Mouse (Mus musculus) ES-CJ7 (cell line): Measurements from ENCODE around the gene Fbxo3.
A peak's percentile ranks its signal among the peaks of the same experiment; 100 is the strongest.
"Not testable (repeated sequence)": the region's sequence is repeated elsewhere in the genome, so short reads cannot be mapped to it uniquely, and the experiment has no call there.

Experiments
- DNase-seq: peaks from one replicate; pipeline ENCODE4 v3.0.0; 2011; ENCODE audit warnings: low read depth, low spot score

The Fbxo3 gene

GRCm38 (mm10) chr2:104027458-104028138 lies at the start of gene Fbxo3:
Gene Fbxo3 (plus strand): TSS chr2:104027721.
- peak; percentile 68 for DNase-seq

GRCm38 (mm10) chr2:103982250-103982649 lies 45.3 kb upstream of the Fbxo3 start:
- DNase-seq = peak; percentile 64

DNA sequence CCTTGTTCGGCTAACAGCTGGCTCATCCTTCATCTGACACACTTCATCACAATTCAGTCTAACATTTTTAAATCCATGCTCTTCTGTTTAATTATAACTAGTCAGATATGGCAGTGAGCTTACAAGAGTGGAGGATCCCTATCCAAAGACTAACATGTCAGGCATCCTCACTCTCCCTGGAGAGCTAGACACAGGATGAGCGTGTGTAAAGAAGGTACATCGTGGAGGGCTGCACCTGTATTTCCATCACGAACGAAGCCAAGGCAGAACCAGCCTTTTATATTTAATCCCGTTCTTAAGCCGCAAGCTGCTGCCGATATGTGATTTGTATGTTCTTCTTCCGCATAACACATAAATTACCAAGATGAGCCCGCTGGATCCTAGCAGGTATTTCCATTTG lies 44.4 kb upstream of the Fbxo3 start:
- DNase-seq = no peak

GRCm38 (mm10) chr2:103987595-103987994 lies 39.9 kb upstream of the Fbxo3 start:
- DNase-seq = not testable (repeated sequence)

DNA sequence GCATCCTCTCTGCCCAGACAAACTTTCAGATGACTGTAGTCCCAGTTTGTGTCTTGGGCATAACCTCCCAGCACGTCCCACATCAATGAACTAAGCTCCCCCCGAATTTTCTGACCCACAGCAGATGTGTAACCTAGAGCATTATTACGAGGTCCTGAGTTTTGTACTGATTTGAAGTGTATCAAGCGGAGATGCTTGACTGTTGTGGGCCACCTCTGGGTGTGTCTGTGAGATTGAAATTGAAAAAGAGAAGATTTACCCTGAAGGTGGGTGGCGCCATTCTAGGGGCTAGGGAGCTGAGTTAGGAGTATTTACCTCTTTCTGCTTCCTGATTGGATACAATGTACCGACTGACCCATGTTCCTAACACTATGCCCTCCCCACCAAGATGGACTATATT lies 37.8 kb upstream of the Fbxo3 start:
- no peak for DNase-seq

- peak; percentile 48 for DNase-seq
Observed at GRCm38 (mm10) chr2:103991303-103991702, 36.2 kb upstream of the Fbxo3 start.

GRCm38 (mm10) chr2:103992162-103992561 lies 35.4 kb upstream of the Fbxo3 start:
- DNase-seq = no peak

DNA sequence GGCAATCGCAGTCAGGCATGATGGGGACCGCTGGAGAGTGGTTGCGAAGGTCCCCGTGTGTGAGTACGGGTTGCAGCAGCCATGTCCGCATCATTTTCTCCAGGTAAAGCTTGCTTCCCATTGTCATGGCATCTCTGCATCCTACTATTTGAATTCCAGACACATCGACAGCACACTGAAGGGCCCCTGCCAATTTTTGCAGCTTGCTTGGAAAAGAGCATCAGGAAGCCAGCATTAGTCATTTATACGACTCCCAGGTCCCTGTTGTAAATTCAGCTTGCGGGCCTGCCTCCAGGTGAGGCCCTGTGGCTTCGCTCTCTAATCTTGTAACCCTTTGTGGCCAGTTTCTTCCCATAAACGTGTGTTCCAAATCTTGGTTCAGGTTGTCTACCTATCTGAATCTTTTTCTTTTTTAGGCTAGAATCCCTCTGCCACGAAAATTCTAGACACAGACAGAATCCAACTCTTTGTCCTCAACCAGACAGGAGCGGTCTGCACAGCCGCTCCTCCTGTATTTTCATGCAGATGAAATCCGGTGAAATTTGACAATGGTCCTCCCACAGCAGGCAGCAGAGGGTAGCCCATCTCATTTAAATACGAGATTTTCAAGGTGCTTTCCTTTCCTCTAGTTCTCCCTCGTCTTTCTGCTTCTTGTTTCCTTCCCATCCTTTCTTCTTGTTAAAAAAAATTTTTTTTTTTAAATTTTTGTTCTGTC lies 34.7 kb upstream of the Fbxo3 start:
- DNase-seq = peak; percentile 95

DNA sequence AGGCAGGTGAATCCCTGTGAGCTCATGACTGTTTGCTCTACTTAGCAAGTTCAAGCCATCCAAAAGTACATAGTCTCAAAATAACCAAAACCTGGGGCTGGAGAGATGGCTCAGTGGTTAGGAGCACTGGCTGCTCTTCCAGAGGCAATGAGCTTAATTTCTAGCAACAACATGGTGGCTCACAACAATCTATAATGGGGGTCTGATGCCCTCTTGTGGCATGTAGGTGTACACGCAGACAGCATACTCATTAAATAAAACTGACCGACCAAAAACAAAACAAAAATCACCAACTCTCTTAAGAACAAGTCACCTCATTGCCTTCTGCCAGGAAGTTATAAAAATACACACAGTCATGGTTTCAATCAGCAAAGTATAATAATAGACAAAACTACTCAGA lies 26.4 kb upstream of the Fbxo3 start:
- DNase-seq = peak; percentile 80

- DNase-seq = no peak
Observed at GRCm38 (mm10) chr2:104001861-104002260, 25.7 kb upstream of the Fbxo3 start.

GRCm38 (mm10) chr2:104002711-104003413 lies 24.7 kb upstream of the Fbxo3 start:
- DNase-seq = peak; percentile 87

GRCm38 (mm10) chr2:104007793-104008519 lies 19.6 kb upstream of the Fbxo3 start:
- DNase-seq = no peak

- not testable (repeated sequence) for DNase-seq
Observed at GRCm38 (mm10) chr2:104008853-104009252, 18.7 kb upstream of the Fbxo3 start.

DNA sequence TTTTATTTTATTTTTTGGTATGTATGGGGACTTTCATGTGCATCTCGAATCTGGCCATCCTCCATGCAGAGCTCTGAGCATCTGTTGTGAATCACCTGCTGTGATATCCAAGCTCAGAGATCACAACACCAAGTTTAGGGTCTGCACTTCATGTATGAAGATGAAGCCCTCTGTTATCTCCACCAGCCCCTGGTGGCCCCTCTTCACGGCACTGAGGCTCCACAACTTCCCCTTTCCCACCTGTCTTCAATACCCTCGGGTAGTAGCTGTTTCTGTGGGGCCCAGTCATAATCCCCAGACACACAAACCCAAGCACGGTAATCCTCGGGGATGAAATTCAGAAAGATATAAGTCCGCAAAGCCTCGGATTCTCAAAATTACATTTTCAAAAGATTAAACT lies 4.4 kb upstream of the Fbxo3 start:
- DNase-seq = no peak

DNA sequence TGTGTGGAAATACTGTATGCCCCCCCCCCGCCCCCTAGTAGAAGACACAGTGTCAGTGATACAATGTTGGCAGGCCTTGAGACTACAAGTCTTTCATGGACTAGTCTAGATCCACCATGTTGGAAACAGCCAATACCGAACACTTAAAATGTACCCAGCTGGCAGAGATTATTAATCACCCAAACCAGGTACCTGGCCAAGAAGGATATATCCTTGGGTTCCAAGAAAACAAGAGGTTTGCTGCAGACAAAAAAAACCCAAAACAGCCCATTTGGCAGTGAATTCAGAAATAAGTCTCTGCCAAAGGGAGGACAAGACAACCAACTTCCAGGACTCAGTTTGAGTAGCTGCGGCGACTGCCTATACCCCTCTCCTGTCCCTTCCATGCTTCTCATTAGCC lies 2.9 kb upstream of the Fbxo3 start:
- no peak for DNase-seq

- no peak for DNase-seq
Observed at GRCm38 (mm10) chr2:104028139-104028723, 710 bp downstream of the Fbxo3 start, which contains the start of gene 4931422A03Rik. Gene 4931422A03Rik (minus strand): TSS chr2:104028361.

GRCm38 (mm10) chr2:104029074-104029473 lies 1.6 kb downstream of the Fbxo3 start:
- no peak for DNase-seq

- DNase-seq = no peak
Observed at GRCm38 (mm10) chr2:104030381-104030780, 2.9 kb downstream of the Fbxo3 start.

GRCm38 (mm10) chr2:104032056-104032455 lies 4.5 kb downstream of the Fbxo3 start:
- DNase-seq = peak; percentile 57

DNA sequence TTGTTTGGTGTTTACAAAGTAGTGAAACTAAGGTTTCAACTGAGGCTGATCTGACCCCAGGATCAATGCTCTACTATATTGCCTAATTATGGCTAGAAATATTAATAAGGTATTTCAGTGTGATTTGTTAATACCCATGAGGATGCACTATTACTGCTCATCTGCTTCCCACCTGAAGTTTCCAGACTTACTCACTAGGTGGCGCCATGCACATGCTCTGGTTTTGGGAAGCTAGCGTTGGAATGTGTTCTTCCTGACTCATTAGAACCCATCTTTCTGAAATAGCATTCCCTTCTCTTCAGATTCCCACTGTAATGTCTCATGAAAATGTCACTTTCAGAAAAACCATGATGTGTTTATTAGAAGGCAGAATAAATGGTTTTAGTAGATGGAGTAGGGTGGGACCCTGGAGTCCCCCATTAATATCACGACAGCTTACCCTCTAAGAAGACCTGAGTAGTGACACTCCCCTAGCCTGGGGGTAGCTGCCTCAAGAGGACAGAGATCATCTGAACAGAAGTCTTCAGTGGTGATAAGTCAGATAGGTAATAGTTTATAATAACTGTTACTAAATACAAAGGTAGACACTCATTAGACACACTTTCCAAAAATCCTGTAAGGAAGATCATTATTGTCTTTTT lies 7.4 kb downstream of the Fbxo3 start:
- DNase-seq = peak; percentile 68

DNA sequence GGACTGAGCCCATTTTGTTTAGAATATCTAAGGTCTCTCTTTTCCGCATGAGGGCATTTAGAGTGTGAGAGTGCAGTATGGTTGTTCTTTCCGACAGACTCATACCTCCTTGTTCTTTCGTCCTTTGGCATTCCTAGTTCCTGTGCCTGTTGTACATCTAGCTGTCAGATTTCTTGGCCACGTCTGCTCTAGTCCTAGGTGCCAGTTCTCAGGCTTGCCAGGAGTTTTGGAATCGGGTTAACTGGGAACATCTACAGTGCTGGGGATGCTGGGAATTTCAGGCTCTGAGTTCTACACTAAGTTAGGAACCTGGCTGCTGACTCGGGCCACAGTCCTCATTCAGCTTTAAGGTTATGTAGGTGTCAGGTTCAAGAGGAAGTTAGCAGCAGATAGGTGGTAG lies 8.1 kb downstream of the Fbxo3 start:
- no peak for DNase-seq
